Mouse (Mus musculus): ENCODE measurements around the gene Gm20458.

Gene Gm20458

DNA sequence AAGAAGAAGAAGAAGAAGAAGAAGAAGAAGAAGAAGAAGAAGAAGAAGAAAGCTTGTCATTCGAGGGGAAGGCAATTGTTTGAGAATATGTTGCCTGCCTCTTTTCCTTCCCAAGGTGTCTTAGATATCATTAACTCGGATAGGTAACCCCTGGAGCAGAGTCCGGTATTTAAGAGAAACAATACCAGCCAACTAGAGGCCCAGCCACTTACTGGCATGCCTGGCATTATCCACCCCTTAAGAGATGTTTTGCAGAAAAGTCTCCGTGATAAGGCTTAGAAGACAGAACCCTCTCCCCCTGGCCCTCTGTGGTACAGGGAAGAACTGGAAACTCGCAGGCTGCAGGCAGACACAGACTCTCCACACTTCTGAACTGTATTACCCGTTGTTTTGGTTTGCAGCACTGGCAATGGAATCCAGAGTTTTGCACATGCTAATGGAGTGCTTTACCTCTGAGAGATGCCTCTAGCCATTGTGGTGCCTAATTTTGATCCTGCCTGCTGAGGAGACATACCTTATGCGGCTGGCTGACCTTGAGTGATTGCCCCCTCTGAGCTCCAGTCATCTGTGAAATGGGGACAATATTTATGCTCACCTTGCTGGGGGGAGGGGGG is 6.8 kb upstream of the Gm20458 start:
- DNase-seq, result no peak

DNA sequence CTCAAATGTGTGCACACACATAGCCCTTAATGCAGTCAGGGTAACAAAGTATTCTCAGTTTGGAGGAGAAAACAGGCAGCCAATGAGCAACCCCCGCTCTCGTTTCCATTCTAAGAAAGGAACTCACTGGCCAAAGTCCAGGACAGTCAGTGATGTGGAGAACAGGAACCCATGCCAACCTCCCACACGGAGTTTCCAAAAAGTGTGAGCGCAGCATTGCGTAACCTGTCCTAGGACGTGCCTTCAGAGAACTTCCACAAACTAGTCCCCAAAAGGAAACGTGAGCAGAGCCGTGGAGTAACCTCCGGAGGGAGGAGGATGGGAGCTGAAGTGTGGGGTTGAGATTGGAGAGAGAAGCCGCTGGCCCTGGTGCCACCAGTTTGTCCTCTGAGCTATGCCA is 5.9 kb upstream of the Gm20458 start:
- no peak for DNase-seq

GRCm38 (mm10) chr2:164455421-164456190 is 5.2 kb upstream of the Gm20458 start:
- DNase-seq, result no peak

DNA sequence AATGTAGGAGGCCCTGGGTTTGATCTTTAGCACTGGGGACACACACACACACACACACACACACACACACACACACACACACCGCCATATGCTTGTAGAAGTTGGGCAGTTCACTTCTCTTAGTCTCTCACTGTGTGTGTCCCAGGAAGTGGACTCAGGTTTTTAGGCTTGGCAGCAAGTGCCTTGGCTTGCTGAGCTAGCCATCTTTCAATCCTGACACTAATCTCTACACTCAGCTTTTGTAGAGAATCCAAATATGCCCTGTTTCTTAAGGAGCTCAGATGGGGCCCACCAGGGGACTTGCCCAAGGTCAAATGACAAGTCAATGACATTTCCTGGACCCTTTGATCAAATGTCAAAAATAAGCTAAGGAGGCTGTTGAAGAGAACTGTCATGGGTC is 4.4 kb upstream of the Gm20458 start:
- DNase-seq, result no peak

- DNase-seq, result peak; percentile 14
Observed at GRCm38 (mm10) chr2:164456864-164457300, 3.9 kb upstream of the Gm20458 start, which contains the start of gene Sys1. TSS of gene Sys1 (plus strand) at chr2:164456964.

DNA sequence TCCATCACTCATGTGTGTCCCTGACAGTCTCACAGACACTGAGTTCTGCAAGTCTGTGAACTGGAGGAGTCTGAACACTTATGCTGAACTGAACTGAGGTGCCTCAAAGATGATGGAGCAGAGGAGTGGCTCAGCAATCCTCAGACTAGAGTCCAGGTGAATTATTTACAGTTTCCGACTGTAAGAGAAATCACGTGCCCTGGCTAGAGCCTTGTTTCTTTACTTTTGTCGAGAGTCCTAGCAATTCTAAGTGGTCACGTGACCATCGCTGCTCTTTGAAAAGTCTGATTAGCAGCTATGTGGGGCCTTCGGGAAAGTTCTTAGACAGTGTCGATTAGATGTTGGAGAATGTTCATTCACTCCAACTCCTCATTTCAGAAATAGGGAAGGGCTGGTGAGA is 2.8 kb upstream of the Gm20458 start:
- no peak for DNase-seq

GRCm38 (mm10) chr2:164458535-164458934 is 2.2 kb upstream of the Gm20458 start:
- no peak for DNase-seq

DNA sequence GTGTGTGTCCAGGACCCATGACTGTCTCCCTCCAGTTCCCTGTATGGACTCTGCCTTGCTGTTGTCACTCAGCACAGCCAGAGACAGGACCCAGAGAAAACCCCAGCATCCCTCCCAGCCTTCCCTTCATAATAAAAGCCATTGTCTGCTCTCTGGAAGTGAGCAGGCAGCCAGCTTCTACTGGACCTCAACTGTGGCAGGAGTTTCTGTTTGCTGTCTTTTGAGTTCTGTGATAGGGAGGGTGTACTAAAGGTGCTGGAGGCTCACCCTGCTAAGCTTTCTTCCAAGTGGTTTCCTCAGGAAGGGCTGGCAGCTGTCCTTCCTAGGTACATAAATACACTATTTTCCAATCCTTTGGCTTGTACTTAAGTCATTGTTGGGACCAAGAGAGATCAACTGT is 4.4 kb downstream of the Gm20458 start:
- DNase-seq, result no peak

DNA sequence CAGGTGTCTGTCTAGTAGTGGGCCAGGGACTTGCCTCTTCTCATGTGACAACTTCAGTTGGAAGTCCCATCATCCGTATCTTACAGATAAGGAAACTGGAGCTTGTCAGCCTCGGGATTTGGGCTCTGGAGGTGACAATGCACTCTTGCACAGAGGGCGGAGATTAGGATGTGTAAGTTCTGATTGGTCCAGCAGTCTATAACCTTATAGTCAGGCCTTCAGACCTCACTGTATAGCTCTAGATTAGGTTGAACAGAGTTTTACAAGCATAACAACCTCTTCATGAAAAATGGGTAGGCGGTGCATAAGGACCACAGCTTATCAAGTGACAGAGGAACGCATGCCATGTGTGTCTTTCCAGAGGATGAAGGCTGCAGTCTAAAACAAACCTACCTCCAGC is 6.0 kb downstream of the Gm20458 start:
- no peak for DNase-seq

GRCm38 (mm10) chr2:164470254-164470653 is 9.5 kb downstream of the Gm20458 start:
- DNase-seq, result peak; percentile 36

DNA sequence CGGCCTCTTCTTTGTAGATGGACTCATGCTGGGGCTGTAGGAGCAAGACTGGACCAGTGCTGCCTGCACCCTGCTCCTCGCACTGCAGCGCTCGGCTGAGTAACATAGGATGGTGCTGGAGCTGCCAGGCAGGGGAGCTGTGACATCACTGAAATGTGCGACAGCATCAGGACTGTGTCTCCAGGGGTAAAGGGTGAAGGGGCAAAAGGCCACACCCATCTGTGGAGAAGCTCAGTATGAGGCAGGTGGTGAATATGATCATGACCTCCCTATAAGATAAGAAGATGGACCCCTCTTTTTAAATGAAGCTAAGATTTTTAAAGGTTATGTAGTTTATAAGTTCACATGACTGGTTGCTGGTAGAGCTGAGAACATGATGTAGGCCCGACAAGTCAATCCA is 12.9 kb downstream of the Gm20458 start, which contains the start of gene Trp53tg5:
Gene Trp53tg5 (minus strand): TSS at position 101 of the 400 bp plus-strand sequence.
- DNase-seq, result no peak

DNA sequence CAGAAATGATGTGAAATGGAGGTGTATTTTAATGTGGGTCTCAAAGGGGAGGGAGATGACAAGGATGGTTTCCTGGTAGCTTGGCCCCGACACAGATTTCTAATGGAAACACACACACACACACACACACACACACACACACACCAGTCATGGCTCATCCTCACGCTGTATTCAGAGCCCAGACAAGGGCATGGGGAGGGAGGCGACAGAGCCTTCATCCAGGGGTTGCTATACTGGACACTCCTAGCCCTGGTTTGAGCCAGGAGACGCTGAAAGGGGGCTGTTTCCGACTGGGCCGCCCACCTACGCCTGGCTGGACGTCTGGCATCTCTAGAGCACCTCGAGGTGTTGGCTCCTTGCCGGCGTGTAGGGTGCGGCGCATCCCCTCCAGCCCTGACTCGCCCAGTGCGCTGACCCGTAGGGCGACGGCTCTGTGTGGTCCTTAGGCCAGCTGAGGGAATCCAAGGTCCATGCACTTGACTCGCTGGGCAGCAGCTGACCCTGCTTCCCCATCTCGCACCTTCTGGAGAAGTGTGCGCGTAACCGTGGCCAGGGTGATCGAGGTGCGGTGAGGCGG is 25.0 kb downstream of the Gm20458 start, which contains the start of gene Dbndd2:
Gene Dbndd2 (plus strand): TSS at position 426 of the 577 bp plus-strand sequence.
- peak; percentile 52 for DNase-seq

DNA sequence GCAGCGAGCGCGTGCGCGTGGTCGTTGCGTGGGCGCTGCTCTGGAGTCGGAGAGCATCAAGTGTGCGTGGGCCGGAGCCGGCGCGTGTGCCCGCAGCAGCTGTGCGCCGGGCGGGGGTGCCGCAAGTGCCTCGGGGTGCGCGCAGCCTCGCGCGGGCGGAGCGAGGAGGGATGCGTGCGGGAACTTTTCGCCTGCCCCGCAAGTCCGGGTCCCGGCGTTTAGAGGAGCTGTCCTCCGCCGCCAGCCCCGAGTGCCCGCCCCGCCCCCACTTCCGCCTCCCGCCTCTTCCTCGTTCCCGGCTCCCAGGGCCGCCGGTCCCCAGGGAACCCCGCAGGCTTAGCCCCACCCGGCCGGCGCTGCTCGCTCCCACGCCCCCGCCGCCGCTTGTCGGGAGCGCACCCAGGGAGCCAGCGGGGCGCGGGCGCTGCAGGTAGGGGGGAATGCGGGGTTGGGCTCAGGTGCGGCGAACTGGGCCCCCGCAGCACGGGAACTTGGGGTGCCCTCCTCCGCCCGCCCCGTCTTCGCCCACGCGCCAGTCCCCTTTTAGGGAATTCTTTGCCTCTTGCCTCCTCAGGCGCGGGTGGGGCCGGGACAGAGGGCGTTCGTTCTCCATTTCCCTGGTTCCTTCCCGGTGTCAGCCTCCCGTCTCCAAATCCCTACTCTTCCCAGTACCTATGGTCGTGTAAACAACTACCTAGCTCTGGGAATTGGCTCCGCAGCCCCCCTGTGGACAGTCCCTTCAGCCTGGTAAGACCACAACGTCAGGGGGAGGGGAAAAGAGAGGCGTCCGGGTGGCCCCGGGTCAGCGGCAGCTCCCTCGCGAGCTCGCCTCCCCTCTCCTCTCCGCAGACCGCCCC is 25.7 kb downstream of the Gm20458 start:
- peak; percentile 70 for DNase-seq

DNA sequence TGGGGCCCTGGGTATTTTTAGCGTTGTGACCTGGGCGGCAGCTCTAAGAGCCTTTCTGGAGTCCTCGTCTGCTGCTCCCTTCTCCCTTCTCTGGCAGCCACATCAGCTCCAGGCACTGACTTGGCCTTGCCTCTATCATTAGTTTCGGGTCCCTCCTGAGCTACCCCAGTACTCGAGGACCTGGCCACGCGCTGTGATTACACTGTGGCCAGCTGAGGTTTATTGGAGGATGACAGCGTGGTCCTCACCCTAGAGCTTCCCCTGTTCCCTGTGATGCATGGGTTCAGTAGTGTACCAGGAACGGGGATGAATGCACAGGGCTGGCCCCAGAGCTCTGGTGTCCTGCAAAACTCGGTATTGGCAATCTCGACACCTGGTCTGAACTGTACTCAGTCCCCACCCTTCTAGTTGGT is 26.4 kb downstream of the Gm20458 start:
- DNase-seq, result no peak

GRCm38 (mm10) chr2:164487812-164488211 is 27.0 kb downstream of the Gm20458 start:
- DNase-seq, result peak; percentile 42

DNA sequence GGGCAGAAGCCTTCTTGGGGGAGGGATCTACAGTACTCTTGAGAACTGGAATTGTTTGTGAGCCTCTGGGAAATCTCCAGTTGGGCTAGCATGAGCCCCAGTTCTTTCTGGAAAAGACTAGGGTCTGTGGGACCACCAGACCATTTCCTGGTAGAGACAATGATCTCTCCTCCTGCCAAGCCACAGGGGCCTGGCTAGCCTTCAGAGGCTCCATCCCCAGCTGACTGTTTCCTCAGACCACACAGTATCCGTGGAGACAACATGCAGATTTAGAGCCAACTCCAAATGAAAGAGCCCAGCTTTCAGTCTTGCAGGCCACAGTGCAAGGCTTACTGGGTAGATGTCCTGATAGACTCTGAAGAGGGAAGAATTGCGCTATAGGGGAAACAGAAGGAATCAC is 33.4 kb downstream of the Gm20458 start:
- DNase-seq, result no peak

GRCm38 (mm10) chr2:164496331-164496730 is 35.6 kb downstream of the Gm20458 start:
- DNase-seq, result no peak

GRCm38 (mm10) chr2:164496847-164497690 is 36.3 kb downstream of the Gm20458 start, which contains the start of gene Pigt:
TSS of gene Pigt (plus strand) at chr2:164497520.
- peak; percentile 86 for DNase-seq

DNA sequence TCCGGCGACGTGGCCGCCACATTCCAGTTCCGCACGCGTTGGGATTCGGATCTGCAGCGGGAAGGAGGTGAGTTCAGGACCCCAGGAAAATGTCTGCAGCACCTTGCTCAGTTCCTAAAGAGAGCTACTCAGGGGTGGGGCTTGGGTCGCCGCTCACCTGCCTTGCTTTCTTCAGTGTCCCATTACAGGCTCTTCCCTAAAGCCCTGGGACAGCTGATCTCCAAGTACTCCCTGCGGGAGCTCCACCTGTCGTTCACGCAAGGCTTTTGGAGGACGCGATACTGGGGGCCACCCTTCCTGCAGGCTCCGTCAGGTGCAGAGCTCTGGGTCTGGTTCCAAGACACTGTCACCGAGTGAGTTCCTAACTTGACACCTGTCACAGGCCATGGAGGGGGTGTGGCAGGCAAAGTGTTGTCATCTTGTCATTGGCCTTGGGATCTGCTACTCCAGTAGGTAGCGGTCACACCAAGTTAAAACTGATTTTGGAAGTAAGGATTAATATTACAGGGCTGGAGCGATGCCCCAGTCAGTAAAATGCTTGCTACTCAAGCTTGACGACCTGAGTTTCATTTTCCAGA is 37.0 kb downstream of the Gm20458 start:
- no peak for DNase-seq

GRCm38 (mm10) chr2:164499317-164499716 is 38.5 kb downstream of the Gm20458 start:
- no peak for DNase-seq

- no peak for DNase-seq
Observed at GRCm38 (mm10) chr2:164500511-164500910, 39.7 kb downstream of the Gm20458 start.

All from right cerebral cortex, postnatal 4 days (tissue).